Mouse (Mus musculus): Measurements from ENCODE around the gene Fancc. TPM values are rescaled to one million over a fixed set of nuclear protein-coding genes. Genes with fewer than 3 reads are reported as not detected.

Gene Fancc
- polyA plus RNA-seq, 1 experiment from 2014 or later, result 21.8 TPM

GRCm38 (mm10) chr13:63262168-63262957 is 234.7 kb downstream of the Fancc start:
- WGBS, result 71% methylated on average over 1 of the region's 1 CpGs
- H3K4me3 ChIP-seq, result no peak overlapping the region
- peaks cover 65% of the 10 kb centered on the region for H3K4me1 ChIP-seq
- no peak for ATAC-seq (ENCODE audit: insufficient number of reproducible peaks, low FRiP score, low TSS enrichment, low read depth)
- no peak overlapping the region for H3K9ac ChIP-seq
- no peaks in the 10 kb centered on the region for H3K27me3 ChIP-seq
- H3K36me3 ChIP-seq, result peaks cover 27% of the 10 kb centered on the region
- 0 out of 2 replicates have a peak overlapping the region, but pooled peaks have one; percentile 82 for H3K27ac ChIP-seq
- H3K9me3 ChIP-seq, result no peaks in the 10 kb centered on the region
- H3K4me2 ChIP-seq, result no peak overlapping the region

GRCm38 (mm10) chr13:63261676-63262075 is 235.4 kb downstream of the Fancc start:
- WGBS, result 79% methylated on average over 3 of the region's 3 CpGs
- Histone ChIP-seq H3K9ac (no peak overlapping the region), H3K27ac (peak overlapping the region; percentile 82; the same call in 1 of the 2 replicates), H3K36me3 (peaks cover 33% of the 10 kb centered on the region), H3K9me3 (no peaks in the 10 kb centered on the region), H3K4me2 (no peak overlapping the region), H3K27me3 (no peaks in the 10 kb centered on the region), H3K4me3 (no peak overlapping the region), H3K4me1 (peaks cover 63% of the 10 kb centered on the region)
- no peak for ATAC-seq (ENCODE audit: insufficient number of reproducible peaks, low FRiP score, low TSS enrichment, low read depth)

GRCm38 (mm10) chr13:63260753-63261631 is 236.1 kb downstream of the Fancc start:
- 0 out of 2 replicates have a peak overlapping the region, but pooled peaks have one; percentile 2 for H3K4me2 ChIP-seq
- H3K4me3 ChIP-seq, result no peak overlapping the region
- WGBS, result 49% methylated on average over 18 of the region's 18 CpGs
- peak overlapping the region; percentile 82 for H3K27ac ChIP-seq
- peaks cover 61% of the 10 kb centered on the region for H3K4me1 ChIP-seq
- ATAC-seq (ENCODE audit: insufficient number of reproducible peaks, low FRiP score, low TSS enrichment, low read depth), result no peak
- no peak overlapping the region for H3K9ac ChIP-seq
- no peaks in the 10 kb centered on the region for H3K9me3 ChIP-seq
- H3K36me3 ChIP-seq, result peaks cover 32% of the 10 kb centered on the region
- H3K27me3 ChIP-seq, result no peaks in the 10 kb centered on the region

GRCm38 (mm10) chr13:63260133-63260532 is 236.9 kb downstream of the Fancc start:
- Histone ChIP-seq H3K27me3 (no peaks in the 10 kb centered on the region), H3K4me2 (no peak overlapping the region), H3K36me3 (peaks cover 33% of the 10 kb centered on the region), H3K4me1 (peaks cover 66% of the 10 kb centered on the region), H3K4me3 (no peak overlapping the region), H3K27ac (peak overlapping the region; percentile 82), H3K9me3 (no peaks in the 10 kb centered on the region), H3K9ac (no peak overlapping the region)
- ATAC-seq (ENCODE audit: insufficient number of reproducible peaks, low FRiP score, low TSS enrichment, low read depth), result no peak
- 24% methylated on average over 4 of the region's 4 CpGs for WGBS

- no peak for ATAC-seq (ENCODE audit: insufficient number of reproducible peaks, low FRiP score, low TSS enrichment, low read depth)
- no peak overlapping the region for H3K9ac ChIP-seq
Measured at GRCm38 (mm10) chr13:63258671-63259070, 238.4 kb downstream of the Fancc start.

GRCm38 (mm10) chr13:63258167-63258582 is 238.9 kb downstream of the Fancc start:
- H3K4me3 ChIP-seq, result no peak overlapping the region
- no peaks in the 10 kb centered on the region for H3K9me3 ChIP-seq
- WGBS, result 37% methylated on average over 6 of the region's 6 CpGs
- peak overlapping the region; percentile 71 for H3K27ac ChIP-seq
- H3K4me2 ChIP-seq, result no peak overlapping the region
- peaks cover 39% of the 10 kb centered on the region for H3K36me3 ChIP-seq
- no peak overlapping the region; the same call in 1 of the 2 replicates for H3K9ac ChIP-seq
- peaks cover 76% of the 10 kb centered on the region for H3K4me1 ChIP-seq
- 0 out of 2 replicates have a peak, but pooled peaks have one; percentile 21 for ATAC-seq (ENCODE audit: insufficient number of reproducible peaks, low FRiP score, low TSS enrichment, low read depth)
- no peaks in the 10 kb centered on the region for H3K27me3 ChIP-seq

More at GRCm38 (mm10) chr13:63258671-63259070, 238.4 kb downstream of the Fancc start:
- H3K4me2 ChIP-seq, result peak overlapping the region; percentile 25; the same call in 1 of the 2 replicates
- H3K27me3 ChIP-seq, result no peaks in the 10 kb centered on the region
- H3K4me3 ChIP-seq, result 0 out of 2 replicates have a peak overlapping the region, but pooled peaks have one; percentile 4
- peaks cover 40% of the 10 kb centered on the region for H3K36me3 ChIP-seq
- WGBS, result 49% methylated on average over 4 of the region's 4 CpGs
- peak overlapping the region; percentile 71 for H3K27ac ChIP-seq
- H3K4me1 ChIP-seq, result peaks cover 74% of the 10 kb centered on the region
- H3K9me3 ChIP-seq, result no peaks in the 10 kb centered on the region

GRCm38 (mm10) chr13:63256807-63257206 is 240.3 kb downstream of the Fancc start:
- Histone ChIP-seq H3K4me3 (no peak overlapping the region), H3K9me3 (no peaks in the 10 kb centered on the region), H3K27ac (peak overlapping the region; percentile 28; the same call in 1 of the 2 replicates), H3K36me3 (peaks cover 30% of the 10 kb centered on the region), H3K27me3 (no peaks in the 10 kb centered on the region), H3K4me1 (peaks cover 82% of the 10 kb centered on the region), H3K9ac (no peak overlapping the region), H3K4me2 (no peak overlapping the region)
- 50% methylated on average over 7 of the region's 7 CpGs for WGBS
- peak; percentile 36; the same call in 1 of the 2 replicates for ATAC-seq (ENCODE audit: insufficient number of reproducible peaks, low FRiP score, low TSS enrichment, low read depth)

GRCm38 (mm10) chr13:63256146-63256545 is 240.9 kb downstream of the Fancc start:
- H3K9ac ChIP-seq, result no peak overlapping the region
- no peak overlapping the region for H3K4me3 ChIP-seq
- H3K27ac ChIP-seq, result peak overlapping the region; percentile 57; the same call in 1 of the 2 replicates
- no peak overlapping the region for H3K4me2 ChIP-seq
- no peaks in the 10 kb centered on the region for H3K27me3 ChIP-seq
- WGBS, result 71% methylated on average over 6 of the region's 6 CpGs
- peaks cover 82% of the 10 kb centered on the region for H3K4me1 ChIP-seq
- no peaks in the 10 kb centered on the region for H3K9me3 ChIP-seq
- no peak for ATAC-seq (ENCODE audit: insufficient number of reproducible peaks, low FRiP score, low TSS enrichment, low read depth)
- H3K36me3 ChIP-seq, result peaks cover 27% of the 10 kb centered on the region

GRCm38 (mm10) chr13:63255519-63256011 is 241.5 kb downstream of the Fancc start:
- peak overlapping the region; percentile 57 for H3K27ac ChIP-seq
- 55% methylated on average over 5 of the region's 5 CpGs for WGBS
- H3K27me3 ChIP-seq, result no peaks in the 10 kb centered on the region
- H3K36me3 ChIP-seq, result peaks cover 27% of the 10 kb centered on the region
- ATAC-seq (ENCODE audit: insufficient number of reproducible peaks, low FRiP score, low TSS enrichment, low read depth), result no peak
- no peak overlapping the region for H3K9ac ChIP-seq
- H3K9me3 ChIP-seq, result no peaks in the 10 kb centered on the region
- no peak overlapping the region for H3K4me2 ChIP-seq
- no peak overlapping the region for H3K4me3 ChIP-seq
- peaks cover 82% of the 10 kb centered on the region for H3K4me1 ChIP-seq

GRCm38 (mm10) chr13:63253886-63254636 is 243.0 kb downstream of the Fancc start:
- no peak for ATAC-seq (ENCODE audit: insufficient number of reproducible peaks, low FRiP score, low TSS enrichment, low read depth)
- no peaks in the 10 kb centered on the region for H3K9me3 ChIP-seq
- WGBS, result 75% methylated on average over 7 of the region's 7 CpGs
- H3K27me3 ChIP-seq, result no peaks in the 10 kb centered on the region
- peaks cover 27% of the 10 kb centered on the region for H3K36me3 ChIP-seq
- no peak overlapping the region for H3K4me2 ChIP-seq
- no peak overlapping the region for H3K9ac ChIP-seq
- H3K4me1 ChIP-seq, result peaks cover 85% of the 10 kb centered on the region
- H3K27ac ChIP-seq, result peak overlapping the region; percentile 57
- H3K4me3 ChIP-seq, result no peak overlapping the region

- Histone ChIP-seq H3K4me2 (no peak overlapping the region), H3K4me1 (peaks cover 83% of the 10 kb centered on the region), H3K4me3 (no peak overlapping the region), H3K9ac (no peak overlapping the region), H3K9me3 (no peaks in the 10 kb centered on the region), H3K27ac (peak overlapping the region; percentile 60; the same call in 1 of the 2 replicates), H3K36me3 (peaks cover 27% of the 10 kb centered on the region), H3K27me3 (no peaks in the 10 kb centered on the region)
- 41% methylated on average over 5 of the region's 5 CpGs for WGBS
- no peak for ATAC-seq (ENCODE audit: insufficient number of reproducible peaks, low FRiP score, low TSS enrichment, low read depth)
Measured at GRCm38 (mm10) chr13:63253147-63253546, 243.9 kb downstream of the Fancc start.
